Mouse (Mus musculus) small intestine, adult 2 months (tissue): ENCODE measurements around the gene Mei1. TPM values are rescaled to one million over a fixed set of nuclear protein-coding genes. Genes with fewer than 3 reads are reported as not detected.
A peak's percentile ranks its signal among the peaks of the same experiment; 100 is the strongest.

ENCODE experiments used
- H3K27ac ChIP-seq: fragments of 200-500 bp; 2 replicates; pipeline ENCODE4 v1.5.1; 2012; ENCODE audit warnings: low read depth, low read length, control low read depth, inconsistent platforms; ENCODE audit not compliant: insufficient read depth
- H3K27me3 ChIP-seq: fragments of 200-500 bp; 2 replicates; pipeline ENCODE4 v1.6.1; 2012; ENCODE audit warnings: mild to moderate bottlenecking, moderate library complexity, low read length, inconsistent platforms; ENCODE audit not compliant: control insufficient read depth, insufficient read depth
- H3K36me3 ChIP-seq: fragments of 200-500 bp; 2 replicates; pipeline ENCODE4 v1.6.1; 2012; ENCODE audit warnings: mild to moderate bottlenecking, low read length, control low read depth, inconsistent platforms; ENCODE audit not compliant: control insufficient read depth, insufficient read depth
- H3K4me1 ChIP-seq: fragments of 200-500 bp; 2 replicates; pipeline ENCODE4 v1.6.1; 2012; ENCODE audit warnings: low read length, inconsistent platforms, mixed read lengths; ENCODE audit not compliant: control insufficient read depth, insufficient read depth, insufficient read length
- H3K4me3 ChIP-seq: fragments of 200-500 bp; 2 replicates; pipeline ENCODE4 v1.5.1; 2012; ENCODE audit warnings: low read depth, mild to moderate bottlenecking, control low read depth, inconsistent platforms, low read length, moderate library complexity
- CTCF ChIP-seq: fragments of 200-500 bp; IDR thresholded peaks from 2 replicates; pipeline ENCODE4 v1.5.1; 2012; ENCODE audit warnings: low read depth, mild to moderate bottlenecking, control low read depth, inconsistent platforms, low read length, moderate library complexity, mixed read lengths; ENCODE audit not compliant: insufficient replicate concordance, insufficient read length; ENCODE audit errors: extremely low read depth
- POLR2A ChIP-seq: fragments of 200-500 bp; IDR thresholded peaks from 2 replicates; pipeline ENCODE4 v1.6.1; 2012; ENCODE audit warnings: low read depth, mild to moderate bottlenecking, control low read depth, inconsistent platforms, low read length, moderate library complexity
- WGBS: fragments of 180-500 bp; shearing (Covaris S2); methylation state at CpG from one replicate; pipeline ENCODE4 v1.1.7; 2018; 5-methylcytosine and 5-hydroxymethylcytosine counted together
- polyA plus RNA-seq: library from polyadenylated mRNA; depleted of rRNA; stranded (reverse); fragments of >200 nt; gene quantifications from 2 replicates; pipeline ENCODE4 v1.2.3, GENCODE M21; 2012

The Mei1 gene
- polyA plus RNA-seq, 1 experiment, result 0.05 TPM

DNA sequence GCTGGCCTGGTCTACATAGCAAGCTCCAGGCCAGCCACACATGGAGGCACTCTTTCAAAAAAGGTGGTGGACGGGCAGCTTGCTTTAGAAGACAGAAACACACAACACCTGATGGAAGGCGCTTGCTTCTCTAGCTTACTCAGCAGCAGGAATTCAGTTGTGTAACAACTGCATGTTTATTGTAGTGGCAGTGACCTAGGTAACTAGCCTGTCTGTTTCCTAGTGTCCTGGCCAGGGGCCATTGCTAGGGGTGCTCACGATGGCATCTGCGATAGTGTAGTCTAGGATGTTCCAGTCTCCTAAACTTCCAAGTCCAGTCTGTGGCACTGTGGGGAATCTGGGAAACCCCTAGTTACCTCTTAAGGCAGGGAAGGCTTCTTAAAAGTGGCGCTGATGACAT, 74.4 kb downstream of the Mei1 start:
- Histone ChIP-seq H3K4me1 (peaks cover 14% of the 10 kb centered on the region; the same call in 1 of the 2 replicates), H3K27ac (no peak overlapping the region), H3K36me3 (peaks cover 6% of the 10 kb centered on the region), H3K4me3 (no peak overlapping the region), H3K27me3 (no peaks in the 10 kb centered on the region)
- no peak for TF ChIP-seq CTCF
- no peak for TF ChIP-seq POLR2A
- 78% methylated on average over 5 of the region's 5 CpGs for WGBS

DNA sequence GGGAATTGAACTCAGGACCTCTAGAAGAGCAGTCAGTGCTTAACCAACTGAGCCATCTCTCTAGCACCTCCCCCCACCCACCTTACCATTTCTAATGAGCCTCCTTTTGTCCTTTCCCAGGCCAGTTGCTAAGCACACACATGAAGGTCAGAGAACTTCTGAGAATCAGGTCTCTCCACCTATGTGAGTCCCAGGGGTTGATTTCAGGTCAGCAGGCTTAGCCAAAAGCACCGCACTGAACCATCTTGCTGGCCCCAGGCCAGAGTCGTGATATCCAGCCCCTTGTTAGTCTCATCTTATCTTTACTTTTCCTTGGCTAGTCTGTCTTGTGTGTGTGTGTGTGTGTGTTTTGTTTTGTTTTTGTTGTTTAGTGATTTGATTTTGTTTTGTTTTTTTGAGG, 75.6 kb downstream of the Mei1 start:
- 26% methylated on average over 2 of the region's 2 CpGs for WGBS
- Histone ChIP-seq H3K27ac (peak overlapping the region; percentile 93), H3K27me3 (no peaks in the 10 kb centered on the region)

DNA sequence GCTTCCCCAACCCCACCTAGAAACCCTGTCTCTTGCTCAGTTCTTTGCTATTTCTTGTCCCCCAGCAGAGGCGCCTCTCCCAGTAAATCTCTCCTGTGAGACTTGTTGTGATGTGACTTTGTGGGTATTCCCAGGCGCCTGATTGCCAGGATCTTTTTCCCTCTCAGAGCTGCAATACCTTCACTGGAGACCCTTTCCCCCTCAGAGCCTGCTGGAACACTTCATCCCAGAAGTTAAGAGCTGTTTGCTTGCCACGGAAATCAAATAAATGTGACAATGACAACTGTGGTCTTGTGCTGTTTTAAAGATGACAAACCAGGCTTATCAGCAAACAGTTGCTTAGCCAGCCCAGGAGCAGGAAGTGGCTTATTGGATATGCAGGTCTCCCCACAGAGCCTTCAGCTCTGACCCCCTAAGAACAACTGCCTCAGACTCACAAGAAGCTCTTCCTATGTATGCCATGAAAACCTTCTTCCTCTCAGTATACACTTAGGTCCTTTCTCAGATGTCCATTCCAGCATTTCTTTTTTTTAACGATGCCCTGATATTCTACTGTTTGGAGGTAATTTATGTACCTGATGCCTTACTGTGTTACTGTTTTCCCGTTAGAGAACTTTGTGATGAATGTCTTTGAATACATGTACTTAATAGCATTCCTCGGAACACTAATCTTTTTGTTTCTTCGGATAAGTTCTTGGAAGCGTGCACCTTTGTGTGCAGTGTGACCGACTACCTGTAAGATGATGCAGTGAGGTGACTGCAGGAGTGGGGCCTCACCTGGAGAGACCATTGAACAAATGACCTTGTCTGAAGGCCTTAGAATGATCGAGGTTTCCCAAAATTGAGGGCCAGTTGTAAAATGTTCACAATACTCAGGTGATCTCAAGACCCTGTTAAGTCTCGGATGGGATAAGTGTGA, 76.3 kb downstream of the Mei1 start:
- Histone ChIP-seq H3K4me3 (peak overlapping the region; percentile 51; the same call in 1 of the 2 replicates), H3K4me1 (peaks cover 11% of the 10 kb centered on the region; the same call in 1 of the 2 replicates), H3K27ac (peak overlapping the region; percentile 93), H3K36me3 (peaks cover 3% of the 10 kb centered on the region), H3K27me3 (no peaks in the 10 kb centered on the region)
- no peak; the same call in 1 of the 2 replicates for TF ChIP-seq CTCF
- no peak for TF ChIP-seq POLR2A
- 22% methylated on average over 11 of the region's 11 CpGs for whole genome bisulfite sequencing

More for the DNA sequence above, 75.6 kb downstream of the Mei1 start:
- Histone ChIP-seq H3K4me1 (peaks cover 12% of the 10 kb centered on the region; the same call in 1 of the 2 replicates), H3K4me3 (no peak overlapping the region), H3K36me3 (peaks cover 6% of the 10 kb centered on the region)
- TF ChIP-seq CTCF (no peak), POLR2A (no peak)

DNA sequence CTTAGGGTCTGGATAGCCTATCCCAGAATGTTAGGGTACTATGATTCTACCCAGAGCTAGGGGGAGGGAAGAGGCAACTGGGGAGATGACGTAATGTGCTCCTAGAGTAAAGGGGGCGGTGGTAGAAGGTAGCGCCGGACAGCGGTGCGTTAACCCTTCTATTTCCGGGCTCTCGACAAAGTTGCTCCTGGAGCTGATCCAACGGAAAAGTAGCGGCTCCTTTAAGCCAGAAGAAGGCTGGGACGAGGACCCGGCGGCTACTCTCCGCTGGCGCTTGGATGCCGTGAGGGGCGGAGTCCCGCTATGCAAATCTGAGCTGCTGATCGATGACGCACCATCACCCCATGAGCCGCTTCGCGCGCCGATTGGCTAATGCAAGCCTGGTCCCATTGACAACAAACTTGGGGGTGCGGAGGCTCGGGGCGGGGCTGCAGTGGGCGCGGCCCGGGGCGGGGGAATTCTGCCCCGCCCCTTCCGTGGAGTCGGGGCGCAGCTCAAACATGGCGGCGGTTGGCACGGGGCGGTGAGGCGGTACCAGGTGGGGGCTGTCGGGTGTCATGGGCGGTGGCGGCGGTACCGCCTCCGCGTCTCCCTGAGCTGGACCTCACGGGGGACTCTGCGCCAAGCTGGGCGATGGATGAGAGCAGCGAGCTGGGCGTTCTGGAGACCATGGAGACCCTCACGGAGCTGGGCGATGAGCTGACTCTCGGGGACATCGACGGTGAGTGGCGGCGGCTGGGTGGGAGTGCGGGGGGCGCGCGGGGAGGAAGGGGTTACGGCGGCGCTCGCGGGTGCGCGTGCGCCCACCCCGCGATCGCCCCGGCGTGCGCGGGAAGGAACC, 77.2 kb downstream of the Mei1 start, which contains the start of gene Srebf2:
Srebf2 (plus strand) TSS at position 412 of the 841 bp plus-strand sequence.
- TF ChIP-seq POLR2A (peak; percentile 88), CTCF (no peak)
- WGBS, result 1% methylated on average over 79 of the region's 79 CpGs

DNA sequence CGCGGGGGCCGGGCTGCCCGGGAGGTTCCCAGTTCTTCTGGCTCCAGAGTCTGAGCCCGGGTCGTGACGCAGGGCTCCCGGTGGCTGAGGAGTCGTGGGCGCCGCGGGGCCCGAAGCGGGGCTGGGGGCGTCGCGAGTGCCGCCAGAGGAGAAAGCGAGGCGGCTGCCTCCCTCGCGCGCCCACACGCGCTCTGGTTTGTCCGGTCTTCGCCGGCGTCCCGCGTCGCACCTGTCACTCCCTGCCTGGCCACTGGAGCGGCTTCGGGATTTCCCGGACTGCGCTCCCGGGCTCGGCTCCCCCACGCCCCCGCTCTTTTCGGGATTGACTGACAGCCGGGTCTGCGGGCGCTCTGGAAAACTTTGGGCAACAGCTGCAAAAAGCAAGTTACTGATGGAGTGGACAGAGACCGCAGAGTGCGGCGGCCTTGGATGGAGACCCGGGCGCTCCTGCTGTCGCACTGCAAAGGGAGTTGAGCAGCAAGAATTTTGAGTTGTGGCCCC, 77.9 kb downstream of the Mei1 start:
- peaks cover 16% of the 10 kb centered on the region; the same call in 1 of the 2 replicates for H3K4me1 ChIP-seq
- no peaks in the 10 kb centered on the region for H3K36me3 ChIP-seq
- WGBS, result 1% methylated on average over 50 of the region's 50 CpGs
- H3K4me3 ChIP-seq, result peak overlapping the region; percentile 82
- H3K27ac ChIP-seq, result peak overlapping the region; percentile 75
- TF ChIP-seq CTCF (peak; percentile 26; the same call in 1 of the 2 replicates), POLR2A (0 out of 2 replicates have a peak, but pooled peaks have one; percentile 33)
- no peaks in the 10 kb centered on the region for H3K27me3 ChIP-seq

More for the DNA sequence above, 77.2 kb downstream of the Mei1 start, which contains the start of gene Srebf2:
- Histone ChIP-seq H3K36me3 (no peaks in the 10 kb centered on the region), H3K27me3 (no peaks in the 10 kb centered on the region), H3K27ac (peak within 1 kb of the TSS; percentile 93), H3K4me1 (peaks cover 9% of the 10 kb centered on the region; the same call in 1 of the 2 replicates), H3K4me3 (peak within 1 kb of the TSS; percentile 82)

DNA sequence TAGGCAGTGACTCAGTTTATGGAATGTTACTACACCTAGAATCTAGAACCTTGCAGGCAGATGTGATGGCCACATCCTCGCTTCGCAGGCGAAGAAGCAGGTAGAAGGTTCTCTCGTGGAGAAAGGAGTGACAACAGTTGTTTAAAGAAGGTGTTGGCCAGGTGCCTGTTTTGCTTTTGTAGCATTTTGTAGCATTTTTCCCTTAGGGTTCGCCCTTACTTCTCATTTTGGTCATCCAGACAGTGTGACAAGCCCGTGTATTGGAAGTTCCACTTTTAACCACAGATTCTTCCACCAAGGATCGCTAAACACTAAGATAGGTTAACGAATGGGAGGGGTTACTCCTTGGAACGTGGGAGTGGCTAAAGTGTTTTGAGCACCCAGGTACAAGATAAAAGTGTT, 78.7 kb downstream of the Mei1 start:
- H3K27ac ChIP-seq, result peak overlapping the region; percentile 75
- peak overlapping the region; percentile 82 for H3K4me3 ChIP-seq
- peaks cover 18% of the 10 kb centered on the region; the same call in 1 of the 2 replicates for H3K4me1 ChIP-seq
- no peaks in the 10 kb centered on the region for H3K36me3 ChIP-seq
- 5% methylated on average over 9 of the region's 9 CpGs for WGBS
- TF ChIP-seq CTCF (no peak), POLR2A (no peak)
- H3K27me3 ChIP-seq, result no peaks in the 10 kb centered on the region

DNA sequence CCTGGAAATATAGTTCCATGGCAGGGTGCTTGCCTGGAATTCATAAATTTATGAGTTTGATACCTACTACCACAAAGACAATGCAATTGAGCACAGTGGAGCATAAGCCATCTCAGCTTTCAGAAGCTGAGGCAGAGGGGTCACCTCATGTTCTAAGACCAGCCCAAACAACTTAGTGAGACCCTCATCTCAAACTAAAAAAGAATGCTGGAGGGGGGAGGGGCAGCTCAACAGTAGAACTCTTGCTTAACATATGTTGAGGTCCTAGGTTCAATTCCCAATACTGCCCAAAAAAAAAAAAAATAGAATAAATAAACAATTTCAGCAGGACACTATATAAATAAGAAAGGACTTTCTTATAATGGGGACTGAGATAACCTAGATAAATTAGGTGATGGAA, 80.2 kb downstream of the Mei1 start:
- no peaks in the 10 kb centered on the region for H3K36me3 ChIP-seq
- no peak overlapping the region for H3K27ac ChIP-seq
- peaks cover 18% of the 10 kb centered on the region for H3K4me1 ChIP-seq
- TF ChIP-seq CTCF (no peak), POLR2A (no peak)
- H3K27me3 ChIP-seq, result no peaks in the 10 kb centered on the region
- H3K4me3 ChIP-seq, result no peak overlapping the region
